Mouse (Mus musculus) cerebellum, postnatal 10 days (tissue): Measurements from ENCODE around the gene Met.

Experiments used
- DNase-seq, 2 experiments: peaks; one replicate each; pipeline ENCODE4 v3.0.0; 2021; ENCODE audit warnings: mixed read lengths in 2 of 2

Gene Met

DNA sequence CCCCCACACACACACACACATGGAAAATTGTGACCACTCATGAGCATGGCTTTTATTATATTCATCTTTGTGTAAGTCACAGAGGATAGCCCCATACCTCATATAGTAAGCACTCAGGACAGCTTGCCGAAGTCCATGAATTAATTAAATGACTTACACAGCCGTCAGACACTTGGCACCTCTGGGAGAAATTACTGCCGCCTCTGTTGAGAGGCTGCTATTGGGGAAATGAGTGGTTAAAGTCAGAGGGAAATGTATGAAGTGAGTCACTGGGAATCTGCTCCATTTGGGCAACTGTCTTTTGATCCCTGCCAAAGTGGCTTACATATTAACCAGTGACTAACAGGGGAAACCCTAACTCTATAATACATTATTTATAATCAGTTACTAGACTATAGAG is 91.2 kb downstream of the Met start:
- peak; percentile 52 to 69 for DNase-seq

DNA sequence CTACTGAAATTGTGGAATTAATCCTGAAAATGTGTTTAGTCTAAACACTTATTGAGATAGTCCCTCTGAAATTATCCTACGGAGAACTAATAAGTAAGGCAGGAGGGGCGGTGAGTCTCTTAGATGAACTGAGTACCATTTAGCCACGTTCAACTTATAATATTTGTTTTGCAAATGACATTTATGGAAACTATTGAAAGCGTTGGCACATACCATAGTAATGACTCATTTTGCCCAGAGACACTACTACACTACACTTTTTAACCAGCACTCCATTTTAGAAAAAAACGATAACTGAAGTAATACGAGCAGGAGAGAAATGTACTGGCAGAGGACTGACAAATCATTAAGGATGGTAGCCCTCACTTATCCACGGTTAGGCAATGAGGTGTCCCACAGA is 92.1 kb downstream of the Met start:
- no peak for DNase-seq

DNA sequence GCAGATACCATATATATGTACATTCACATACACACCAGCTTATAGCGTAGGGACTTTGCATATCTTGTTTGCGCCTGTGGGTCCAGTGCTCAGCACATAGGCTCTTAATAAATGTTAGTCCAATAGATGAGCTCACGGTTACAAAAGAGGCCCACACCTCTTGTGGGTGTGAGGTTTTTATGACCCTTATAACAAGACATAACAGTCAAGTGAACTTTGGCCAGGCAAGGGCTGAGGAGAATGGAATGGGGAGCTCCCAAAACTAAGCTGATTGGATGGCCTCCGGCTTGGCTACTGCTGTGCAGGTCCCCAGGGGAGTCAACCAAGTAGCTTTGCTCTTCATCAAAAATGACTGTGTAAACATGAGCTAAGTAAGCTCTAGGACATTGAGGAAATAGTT is 96.1 kb downstream of the Met start:
- no peak for DNase-seq

- DNase-seq = no peak
Observed at GRCm38 (mm10) chr6:17561347-17561746, 97.7 kb downstream of the Met start.

GRCm38 (mm10) chr6:17561886-17562285 is 98.3 kb downstream of the Met start:
- DNase-seq = no peak

DNA sequence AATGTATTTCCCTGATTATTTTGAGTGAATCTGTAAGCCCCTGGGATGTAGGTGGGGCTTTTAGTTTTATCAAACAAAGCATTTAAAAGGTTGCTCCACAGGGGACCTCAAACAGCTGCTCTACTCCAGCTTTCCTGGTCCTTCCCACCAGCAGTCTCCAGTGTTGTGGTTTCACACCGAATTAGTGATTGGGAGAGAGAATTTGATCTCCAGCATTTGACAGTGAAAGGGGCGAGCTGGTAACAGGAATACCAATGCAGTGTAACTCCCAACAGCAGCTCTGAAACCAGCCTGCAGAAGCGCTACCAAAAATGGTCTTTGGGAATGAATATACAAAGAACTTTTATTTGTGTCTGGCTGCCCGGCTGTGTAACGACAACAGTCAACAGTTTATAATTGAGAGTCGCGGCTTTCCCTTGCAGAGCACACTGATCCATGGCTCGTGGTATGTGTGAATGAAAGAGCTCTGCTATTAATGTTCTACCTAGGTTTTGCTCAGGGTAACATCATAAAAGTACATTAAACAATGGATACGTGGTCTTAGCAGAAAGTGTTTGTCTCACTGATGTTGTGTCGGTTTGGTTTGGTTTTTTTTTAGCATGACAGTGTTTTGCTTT is 99.0 kb downstream of the Met start:
- DNase-seq = peak in 1 of 2 experiments; percentile 4

DNA sequence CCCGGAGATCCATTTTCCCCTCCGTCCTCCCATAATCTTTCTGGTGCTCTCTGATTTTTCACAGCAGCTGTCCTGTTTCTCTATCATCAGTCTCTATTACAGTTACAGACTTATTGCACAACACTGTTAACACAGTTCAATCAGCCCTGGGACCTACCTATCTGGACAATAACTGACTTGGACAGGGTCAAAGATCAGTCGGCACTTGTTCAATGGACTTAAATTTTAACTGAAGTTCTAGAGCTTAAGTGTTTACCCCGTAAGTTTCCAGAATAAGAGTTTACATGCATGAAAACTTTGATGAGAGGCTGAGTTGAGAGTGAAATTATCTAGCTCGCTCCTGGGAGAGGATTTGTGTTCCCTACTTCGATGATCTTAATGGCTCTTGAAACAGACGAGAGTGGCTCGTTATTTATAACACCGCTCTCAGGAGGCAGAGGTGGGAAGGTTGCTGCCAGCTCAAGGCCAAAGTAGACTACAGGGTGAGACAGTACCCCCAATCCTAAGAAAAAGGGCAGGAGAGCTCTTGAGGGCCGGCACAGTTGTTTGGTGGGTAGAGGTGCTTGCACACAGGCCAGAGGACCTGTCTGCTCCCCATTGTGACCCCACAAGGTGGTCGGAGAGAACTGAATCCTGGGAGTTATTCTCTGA is 105.2 kb downstream of the Met start:
- no peak for DNase-seq

- no peak for DNase-seq
Observed at GRCm38 (mm10) chr6:17573227-17573626, 109.6 kb downstream of the Met start.

GRCm38 (mm10) chr6:17573732-17574131 is 110.1 kb downstream of the Met start:
- no peak for DNase-seq

DNA sequence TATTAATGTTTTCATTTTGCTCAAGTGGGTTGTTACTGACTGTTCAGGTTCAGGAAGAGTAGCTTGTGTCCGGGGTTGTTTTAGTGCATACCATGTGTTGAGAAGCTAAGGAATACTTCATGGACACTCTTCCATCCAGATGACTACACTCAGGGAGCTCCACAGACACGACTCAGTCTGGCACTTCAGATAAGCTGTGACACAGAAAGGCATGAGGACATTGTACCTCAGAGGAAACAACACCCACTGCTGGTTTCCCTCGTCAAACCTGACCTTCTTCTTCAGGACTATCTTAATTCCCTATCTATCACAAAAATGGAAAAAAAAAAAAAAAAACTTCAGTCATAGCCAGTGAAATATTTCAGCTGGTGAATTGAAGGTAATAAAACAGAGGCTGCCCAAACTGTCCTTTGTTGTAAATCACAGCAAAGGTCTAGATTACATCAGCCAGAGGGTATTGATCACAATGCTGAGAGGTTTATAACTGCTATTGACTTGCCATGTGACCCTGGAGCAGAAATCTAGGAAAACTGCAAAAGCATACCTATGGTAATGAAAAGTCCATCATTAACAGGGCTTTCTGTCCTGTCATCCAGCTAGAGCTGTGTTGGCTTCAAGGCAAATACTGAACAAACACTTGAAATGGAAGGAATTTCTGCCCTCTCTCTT is 114.6 kb downstream of the Met start:
- no peak for DNase-seq

- DNase-seq = no peak
Observed at GRCm38 (mm10) chr6:17580349-17580748, 116.7 kb downstream of the Met start.

- DNase-seq = peak; percentile 82 to 87
Observed at GRCm38 (mm10) chr6:17583982-17584381, 120.4 kb downstream of the Met start.

GRCm38 (mm10) chr6:17589049-17589952 is 125.7 kb downstream of the Met start:
- peak; percentile 88 to 91 for DNase-seq

GRCm38 (mm10) chr6:17589953-17590627 is 126.5 kb downstream of the Met start:
- DNase-seq = no peak

GRCm38 (mm10) chr6:17593971-17594370 is 130.4 kb downstream of the Met start:
- DNase-seq = no peak

DNA sequence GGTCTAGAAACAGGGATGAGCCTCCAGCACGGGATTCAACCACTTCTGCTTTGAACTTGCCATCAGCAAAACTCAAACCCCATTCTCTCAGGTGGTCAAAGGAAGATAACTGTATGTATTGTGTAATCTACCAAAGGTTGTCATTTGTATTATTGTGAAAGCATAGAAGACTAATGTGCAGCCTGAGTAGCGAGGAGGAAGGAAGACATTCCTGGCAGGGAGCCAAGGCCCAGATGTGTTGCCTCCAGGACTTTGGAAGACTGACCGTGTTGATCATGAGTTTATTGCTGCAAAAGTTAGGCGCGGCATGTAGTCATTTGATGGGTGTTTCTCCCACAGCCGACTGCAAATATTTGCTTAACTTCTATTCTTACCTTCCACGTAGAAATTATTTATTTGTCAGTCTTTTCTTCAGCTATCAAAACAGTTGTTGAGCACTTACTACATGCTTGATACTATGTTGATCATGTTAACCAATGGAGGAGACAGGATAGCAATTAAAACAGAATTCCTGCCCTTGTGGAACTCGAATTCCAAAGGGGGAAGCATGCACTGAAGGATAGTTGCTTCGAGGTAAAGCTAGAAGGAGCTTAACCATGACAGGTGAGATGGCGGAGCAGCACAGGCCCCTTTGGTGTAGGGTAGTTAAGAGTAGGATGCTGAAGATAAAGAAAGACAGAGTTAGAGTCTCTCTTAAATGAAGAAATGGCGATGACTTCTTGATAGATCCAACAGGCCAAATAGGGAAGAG is 132.3 kb downstream of the Met start:
- peak in 1 of 2 experiments; percentile 16 for DNase-seq

- DNase-seq = no peak
Observed at GRCm38 (mm10) chr6:17599373-17599772, 135.8 kb downstream of the Met start.

DNA sequence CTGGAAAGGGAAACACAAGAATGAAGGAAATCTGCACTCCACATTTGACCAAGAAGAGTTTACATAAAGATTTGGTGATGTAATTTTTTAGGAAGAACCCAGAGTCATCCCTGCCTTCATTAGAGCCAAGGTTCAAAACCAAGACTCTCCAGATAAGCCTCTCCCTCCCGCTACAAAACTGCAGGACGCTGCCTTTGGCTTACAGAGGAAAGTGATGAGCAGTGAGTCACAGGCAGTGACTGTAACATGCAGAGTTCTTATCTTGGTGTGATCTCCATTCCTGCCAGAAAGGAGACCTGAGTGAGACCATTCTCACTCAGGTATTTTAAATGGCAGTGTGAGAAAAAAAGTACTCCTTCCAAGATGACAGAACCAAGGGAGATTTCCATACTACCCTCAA is 137.9 kb downstream of the Met start:
- DNase-seq = no peak

DNA sequence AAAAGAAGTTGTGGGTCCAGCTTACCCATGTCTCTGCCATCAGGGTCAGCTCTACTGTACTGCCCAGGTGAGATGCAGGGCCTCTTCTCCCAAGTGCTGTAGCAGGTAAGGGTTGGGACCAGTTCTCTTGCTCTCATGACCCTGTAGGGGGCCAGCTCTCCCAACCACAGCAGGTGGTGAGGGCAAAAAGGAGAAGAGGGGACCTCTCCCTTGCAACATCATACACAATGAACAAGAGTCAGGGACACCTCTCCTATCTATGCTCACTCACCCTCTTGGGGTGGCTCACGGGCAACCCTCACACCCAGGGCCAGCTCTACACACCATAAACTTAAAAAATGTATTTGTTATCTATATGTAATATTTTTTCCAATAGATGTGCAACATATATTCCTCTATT is 143.3 kb downstream of the Met start:
- DNase-seq = no peak

- DNase-seq = no peak
Observed at GRCm38 (mm10) chr6:17611352-17612010, 147.9 kb downstream of the Met start.

DNA sequence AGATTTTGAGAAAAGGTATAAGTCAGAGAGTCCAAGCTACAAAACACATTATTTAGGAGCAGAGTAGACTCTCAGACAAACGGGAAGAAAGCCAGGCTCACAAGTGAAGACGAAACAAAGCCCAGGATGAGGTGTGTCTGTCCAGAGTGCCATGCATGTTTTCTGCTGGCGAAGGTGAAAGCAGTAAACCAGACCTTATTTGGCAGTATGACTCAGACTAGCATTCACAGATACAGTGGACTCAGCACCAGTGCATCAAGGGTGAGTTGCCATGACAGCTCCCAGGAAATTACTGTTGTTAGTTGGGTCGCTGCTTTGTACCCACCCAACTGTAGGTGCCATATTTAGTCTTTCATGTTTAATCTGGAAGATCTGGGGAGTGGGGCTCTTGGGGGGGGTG is 149.1 kb downstream of the Met start:
- DNase-seq = no peak
